Mouse (Mus musculus) adrenal gland, adult 8-10 months (tissue): Measurements from ENCODE around the gene H2-T3. TPM values are rescaled to one million over a fixed set of nuclear protein-coding genes. Genes with fewer than 3 reads are reported as not detected.

Experiments
- total RNA-seq, 4 experiments: library from RNA; stranded (reverse); gene quantifications; 2 replicates each; pipeline ENCODE4 v1.2.4; 2022

Gene H2-T3
- total RNA-seq, 4 experiments from 2014 or later: not detected

Other genes with a start within 250 kb of the H2-T3 start
- 100 to 1,000 TPM in 1 of 4 experiments, 10 to 100 TPM in 3; 87.1 to 104 (median 93.9) TPM for gene Abcf1, start 220.5 kb downstream of the H2-T3 start, total RNA-seq
- gene Gnl1, start 210.4 kb downstream of the H2-T3 start, total RNA-seq: 10 to 100 TPM; 52.4 to 65.5 (median 59.7) TPM
- 10 to 100 TPM; 19.0 to 38.5 (median 27.2) TPM for gene Prr3, start 210.1 kb downstream of the H2-T3 start, total RNA-seq
- 1 to 10 TPM; 6.0 to 9.2 (median 6.9) TPM for gene H2-T24, start 169.7 kb downstream of the H2-T3 start, total RNA-seq
- 100 to 1,000 TPM in 1 of 4 experiments, 10 to 100 TPM in 3; 65.8 to 110 (median 93.4) TPM for gene H2-T23, start 157.4 kb downstream of the H2-T3 start, total RNA-seq
- gene H2-T22, start 147.5 kb downstream of the H2-T3 start, total RNA-seq: 10 to 100 TPM; 33.8 to 65.4 (median 46.3) TPM
- gene Gm6034, start 147.3 kb downstream of the H2-T3 start, total RNA-seq: under 1 TPM in 2 of 4 experiments, not detected in 2; 0.17 to 0.30 TPM
- 1 to 10 TPM; 5.8 to 7.9 (median 6.7) TPM for gene Gm11127, start 131.9 kb downstream of the H2-T3 start, total RNA-seq
- gene Gm19684, start 68.6 kb downstream of the H2-T3 start, total RNA-seq: 1 to 10 TPM in 1 of 4 experiments, under 1 TPM in 3; 0.23 to 1.1 (median 0.58) TPM
- under 1 TPM in 2 of 4 experiments, not detected in 2; 0.62 to 0.65 TPM for gene Gm7030, start 60.9 kb downstream of the H2-T3 start, total RNA-seq
- 1 to 10 TPM in 1 of 4 experiments, under 1 TPM in 1, not detected in 2; 0.40 to 1.2 TPM for gene Gm8909, start 21.8 kb downstream of the H2-T3 start, total RNA-seq
- 10 to 100 TPM; 38.8 to 46.8 (median 43.4) TPM for gene Rpp21, start 67.8 kb upstream of the H2-T3 start, total RNA-seq
- gene Trim39, start 82.0 kb upstream of the H2-T3 start, total RNA-seq: 10 to 100 TPM; 17.9 to 32.7 (median 23.6) TPM
- gene H2-M10.2, start 96.2 kb upstream of the H2-T3 start, total RNA-seq: not detected
- not detected for gene H2-M10.1, start 135.9 kb upstream of the H2-T3 start, total RNA-seq
- gene H2-M10.3, start 178.1 kb upstream of the H2-T3 start, total RNA-seq: not detected